Comparison of ENCODE assay signal across 8 mouse cellular contexts in the genomic region with DNA sequence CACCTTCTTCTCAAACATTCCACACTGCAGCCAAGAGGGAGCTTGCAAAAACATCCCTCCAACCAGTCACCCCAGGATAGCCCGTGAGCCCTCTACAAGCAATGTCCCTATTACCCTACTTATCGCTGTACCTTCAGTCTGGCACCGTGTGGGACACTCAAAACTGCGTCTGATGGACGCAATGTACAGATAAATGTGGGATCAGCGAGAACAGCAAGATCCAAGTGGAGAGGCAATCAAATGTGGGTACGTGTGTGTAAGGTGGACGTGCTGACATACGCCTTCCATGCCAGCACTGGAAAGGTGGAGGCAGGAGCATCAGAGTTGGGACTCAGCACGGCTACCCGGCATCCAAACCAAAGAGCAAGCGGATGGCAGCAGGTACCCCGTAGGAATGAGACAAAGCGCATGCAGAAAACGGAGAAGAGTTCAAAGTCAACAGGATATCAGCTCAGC. TPM values are rescaled to one million over a fixed set of nuclear protein-coding genes. Genes with fewer than 3 reads are reported as not detected.
DNase-seq lines count a peak whose midpoint lies in the region; ATAC-seq and TF ChIP-seq lines count a peak whose summit lies in the region.

No protein-coding gene starts in this region.

- peaks cover 28% of the 10 kb centered on the region for H3K79me2 ChIP-seq in C2C12 (ENCODE audit: control insufficient read depth, insufficient read depth)

- TF ChIP-seq CTCF in C2C12 (IDR thresholded peaks at IDR 0.05; ENCODE audit: control insufficient read depth, insufficient read depth, insufficient read length) = no peak

- no peak for ATAC-seq in erythroblast, adult 5-6 weeks (replicated peaks; ENCODE audit: low FRiP score, poor library complexity, severe bottlenecking)
- peak; percentile 37; the same call in 1 of the 2 replicates for ATAC-seq in forebrain, embryonic 13.5 days
- no peak; the same call in none of the 2 replicates for ATAC-seq in liver, embryonic 15.5 days (ENCODE audit: insufficient read depth)
- no peak for ATAC-seq in activated CD4-positive, CD25-positive, alpha-beta regulatory T cell, adult 4 months
- ATAC-seq in granulocyte monocyte progenitor cell, adult 5-6 weeks (replicated peaks; ENCODE audit: poor library complexity, severe bottlenecking) = no peak

- peaks cover 1% of the 10 kb centered on the region; the same call in 1 of the 2 replicates for H3K27me3 ChIP-seq in erythroblast, embryonic 14.5 days (ENCODE audit: control insufficient read depth)
- H3K27me3 ChIP-seq in C2C12 (ENCODE audit: control insufficient read depth, insufficient read depth, insufficient read length) = peaks cover 1% of the 10 kb centered on the region
- no peaks in the 10 kb centered on the region for H3K27me3 ChIP-seq in forebrain, embryonic 13.5 days
- H3K27me3 ChIP-seq in liver, embryonic 15.5 days = 0 out of 2 replicates have a peak, but pooled peaks cover 8% of the 10 kb centered on the region

- H3K4me1 ChIP-seq in erythroblast, embryonic 14.5 days (ENCODE audit: control insufficient read depth) = peaks cover 35% of the 10 kb centered on the region
- peaks cover 16% of the 10 kb centered on the region for H3K4me1 ChIP-seq in forebrain, embryonic 13.5 days
- peaks cover 29% of the 10 kb centered on the region for H3K4me1 ChIP-seq in liver, embryonic 15.5 days (replicated peaks)

- H3K9me3 ChIP-seq in erythroblast, embryonic 14.5 days (ENCODE audit: control insufficient read depth, low read length) = no peaks in the 10 kb centered on the region
- no peaks in the 10 kb centered on the region for H3K9me3 ChIP-seq in forebrain, embryonic 13.5 days (replicated peaks)
- H3K9me3 ChIP-seq in liver, embryonic 15.5 days (replicated peaks) = no peaks in the 10 kb centered on the region

- H3K27ac ChIP-seq in forebrain, embryonic 13.5 days = peak overlapping the region; percentile 86
- H3K27ac ChIP-seq in liver, embryonic 15.5 days (replicated peaks) = peak overlapping the region; percentile 88

- peak overlapping the region; percentile 86 for H3K4me3 ChIP-seq in erythroblast, embryonic 14.5 days (replicated peaks)
- peak overlapping the region; percentile 70 for H3K4me3 ChIP-seq in C2C12 (ENCODE audit: insufficient read depth, poor library complexity, severe bottlenecking)
- H3K4me3 ChIP-seq in forebrain, embryonic 13.5 days = peak overlapping the region; percentile 85
- H3K4me3 ChIP-seq in liver, embryonic 15.5 days (replicated peaks) = peak overlapping the region; percentile 91

- 2% methylated on average over 15 of the region's 15 CpGs for WGBS in forebrain, embryonic 13.5 days
- under 1% methylated on average over 15 of the region's 15 CpGs for WGBS in liver, embryonic 15.5 days (ENCODE audit: insufficient replicate concordance)

- no peak for DNase-seq in thymus, postnatal 14 days

- peak overlapping the region; percentile 89 for H3K9ac ChIP-seq in forebrain, embryonic 13.5 days
- H3K9ac ChIP-seq in liver, embryonic 15.5 days = peak overlapping the region; percentile 73

- H3ac ChIP-seq in C2C12 (ENCODE audit: control insufficient read depth, insufficient read length, low read depth) = peak overlapping the region; percentile 98

- H3K36me3 ChIP-seq in erythroblast, embryonic 14.5 days (ENCODE audit: control insufficient read depth) = peaks cover 4% of the 10 kb centered on the region
- no peaks in the 10 kb centered on the region for H3K36me3 ChIP-seq in C2C12 (ENCODE audit: control insufficient read depth, insufficient read depth)
- no peaks in the 10 kb centered on the region for H3K36me3 ChIP-seq in forebrain, embryonic 13.5 days (ENCODE audit: poor library complexity, severe bottlenecking)
- H3K36me3 ChIP-seq in liver, embryonic 15.5 days (replicated peaks) = no peaks in the 10 kb centered on the region

- H3K79me3 ChIP-seq in C2C12 (ENCODE audit: low read depth) = peaks cover 7% of the 10 kb centered on the region

- H3K4me2 ChIP-seq in forebrain, embryonic 13.5 days = peak overlapping the region; percentile 99
- H3K4me2 ChIP-seq in liver, embryonic 15.5 days = peak overlapping the region; percentile 96

TF ChIP-seq in C2C12, 6 proteins besides CTCF, POLR2A, EP300 and RAD21:
- TF ChIP-seq MYOD1 (IDR thresholded peaks at IDR 0.05; ENCODE audit: control insufficient read depth, insufficient read length, low read depth) (no peak), MYOG (IDR thresholded peaks at IDR 0.05; ENCODE audit: control insufficient read depth, extremely low read depth, insufficient read length) (no peak)

RNA-seq across cellular contexts. Expression of gene Dync1h1, which starts 10.4 kb away (rescaled TPM):
- 38.7 and 45.7 TPM in 2 replicates for polyA plus RNA-seq in erythroblast, embryonic 14.5 days (2012)
- total RNA-seq in erythroblast, adult 5-6 weeks (2015; ENCODE audit: low replicate concordance) = 31.1 and 31.3 TPM in 2 replicates
- 41.8 and 59.6 TPM in 2 replicates for total RNA-seq in erythroblast, adult 5-6 weeks (2017; ENCODE audit: low replicate concordance)
- 83.5 TPM for polyA plus RNA-seq in C2C12 (2012; fragmentation: generic; extraction: Trizol)
- 76.3 and 97.0 TPM in 2 replicates for polyA plus RNA-seq in forebrain, embryonic 13.5 days (2015; fragmentation: Nextera tagmentation; extraction: Ambion mirVana)
- polyA plus RNA-seq in liver, embryonic 15.5 days (2015; fragmentation: Nextera tagmentation; extraction: Ambion mirVana) = 11.2 and 14.6 TPM in 2 replicates
- 10 to 100 TPM; 26.9 to 37.5 TPM for polyA plus RNA-seq in activated CD4-positive, CD25-positive, alpha-beta regulatory T cell, adult 4 months (2017; shearing (Covaris generic))
- 67.0 and 91.1 TPM in 2 replicates for total RNA-seq in granulocyte monocyte progenitor cell, adult 5-6 weeks (2014; fragmentation: Nextera tagmentation)
- total RNA-seq in granulocyte monocyte progenitor cell, adult 5-6 weeks (2017) = 78.1 and 161 TPM in 2 replicates
